Mouse (Mus musculus) cerebellum, adult 2 months (tissue): Measurements from ENCODE around the gene Rassf8. TPM values are rescaled to one million over a fixed set of nuclear protein-coding genes. Genes with fewer than 3 reads are reported as not detected.

ENCODE experiments used
- DNase-seq, 2 experiments: peaks; one replicate each; pipeline ENCODE4 v3.0.0; 2021
- H3K27ac ChIP-seq: fragments of 200-500 bp; 2 replicates; pipeline ENCODE4 v1.5.1; 2012; ENCODE audit warnings: low read length, control low read depth, inconsistent platforms; ENCODE audit not compliant: insufficient read depth
- H3K27me3 ChIP-seq: fragments of 200-500 bp; 2 replicates; pipeline ENCODE4 v1.6.1; 2012; ENCODE audit warnings: inconsistent platforms, mild to moderate bottlenecking, low read length, moderate library complexity; ENCODE audit not compliant: control insufficient read depth, insufficient read depth
- H3K4me1 ChIP-seq: fragments of 200-500 bp; 2 replicates; pipeline ENCODE4 v1.6.1; 2011; ENCODE audit warnings: low read length; ENCODE audit not compliant: control insufficient read depth, insufficient read depth
- H3K4me3 ChIP-seq: fragments of 200-500 bp; replicated peaks from 2 replicates; pipeline ENCODE3; 2011; ENCODE audit warnings: mild to moderate bottlenecking, low read depth, low read length, control low read depth; ENCODE audit not compliant: insufficient read depth
- CTCF ChIP-seq: fragments of 200-500 bp; IDR thresholded peaks from 2 replicates; pipeline ENCODE4 v1.5.1; 2011; ENCODE audit warnings: low read depth, mild to moderate bottlenecking, control low read depth, low read length, moderate library complexity, borderline replicate concordance; ENCODE audit not compliant: insufficient read depth
- POLR2A ChIP-seq: fragments of 200-500 bp; IDR thresholded peaks from 2 replicates; pipeline ENCODE4 v1.6.1; 2011; ENCODE audit warnings: low read length, control low read depth, borderline replicate concordance; ENCODE audit not compliant: insufficient read depth
- WGBS: fragments of 180-500 bp; shearing (Covaris S2); methylation state at CpG from one replicate; pipeline ENCODE4 v1.1.7; 2018; 5-methylcytosine and 5-hydroxymethylcytosine counted together
- polyA plus RNA-seq: library from polyadenylated mRNA; depleted of rRNA; stranded (reverse); fragments of >200 nt; gene quantifications from 2 replicates; pipeline ENCODE4 v1.2.3, GENCODE M21; 2012

The Rassf8 gene
- polyA plus RNA-seq, 1 experiment = 38.1 TPM

GRCm38 (mm10) chr6:145761151-145761935, 14.8 kb downstream of the Rassf8 start:
- 81% methylated on average over 3 of the region's 3 CpGs for WGBS

GRCm38 (mm10) chr6:145762016-145762415, 15.5 kb downstream of the Rassf8 start:
- no peak for DNase-seq
- TF ChIP-seq POLR2A (no peak), CTCF (no peak)
- Histone ChIP-seq H3K27me3 (no peaks in the 10 kb centered on the region), H3K4me3 (no peak overlapping the region), H3K4me1 (peaks cover 14% of the 10 kb centered on the region), H3K27ac (no peak overlapping the region)
- 96% methylated on average over 3 of the region's 3 CpGs for WGBS

More at GRCm38 (mm10) chr6:145761151-145761935, 14.8 kb downstream of the Rassf8 start:
- no peaks in the 10 kb centered on the region for H3K27me3 ChIP-seq
- peaks cover 14% of the 10 kb centered on the region for H3K4me1 ChIP-seq
- H3K27ac ChIP-seq = no peak overlapping the region
- DNase-seq = no peak
- no peak overlapping the region for H3K4me3 ChIP-seq
- no peak for TF ChIP-seq POLR2A
- no peak for TF ChIP-seq CTCF

- peaks cover 14% of the 10 kb centered on the region for H3K4me1 ChIP-seq
- 92% methylated on average over 4 of the region's 4 CpGs for WGBS
- H3K27ac ChIP-seq = no peak overlapping the region
Measured at GRCm38 (mm10) chr6:145763051-145763450, 16.5 kb downstream of the Rassf8 start.

GRCm38 (mm10) chr6:145765011-145765410, 18.5 kb downstream of the Rassf8 start:
- TF ChIP-seq CTCF (no peak), POLR2A (no peak)
- 87% methylated on average over 7 of the region's 7 CpGs for WGBS
- no peak for DNase-seq
- no peaks in the 10 kb centered on the region for H3K27me3 ChIP-seq
- no peak overlapping the region for H3K27ac ChIP-seq
- H3K4me1 ChIP-seq = peaks cover 11% of the 10 kb centered on the region
- no peak overlapping the region for H3K4me3 ChIP-seq

More at GRCm38 (mm10) chr6:145763051-145763450, 16.5 kb downstream of the Rassf8 start:
- no peak for DNase-seq
- TF ChIP-seq POLR2A = no peak
- Histone ChIP-seq H3K27me3 (no peaks in the 10 kb centered on the region), H3K4me3 (no peak overlapping the region)

- DNase-seq = no peak
- WGBS = 94% methylated on average over 6 of the region's 6 CpGs
- H3K27me3 ChIP-seq = no peaks in the 10 kb centered on the region
- H3K4me3 ChIP-seq = no peak overlapping the region
- H3K4me1 ChIP-seq = peaks cover 11% of the 10 kb centered on the region
- no peak for TF ChIP-seq POLR2A
- TF ChIP-seq CTCF = no peak
- H3K27ac ChIP-seq = no peak overlapping the region
Measured at GRCm38 (mm10) chr6:145766971-145767370, 20.4 kb downstream of the Rassf8 start.

GRCm38 (mm10) chr6:145767637-145768036, 21.1 kb downstream of the Rassf8 start:
- DNase-seq = no peak
- Histone ChIP-seq H3K27ac (no peak overlapping the region), H3K4me1 (peaks cover 11% of the 10 kb centered on the region), H3K4me3 (no peak overlapping the region), H3K27me3 (no peaks in the 10 kb centered on the region)
- 93% methylated on average over 5 of the region's 5 CpGs for WGBS
- TF ChIP-seq CTCF = no peak

GRCm38 (mm10) chr6:145768671-145769292, 22.2 kb downstream of the Rassf8 start:
- 35% methylated on average over 10 of the region's 10 CpGs for WGBS
- H3K27me3 ChIP-seq = no peaks in the 10 kb centered on the region
- peak; percentile 54 to 75 for DNase-seq
- H3K27ac ChIP-seq = no peak overlapping the region
- TF ChIP-seq CTCF (no peak), POLR2A (no peak)
- H3K4me1 ChIP-seq = peaks cover 6% of the 10 kb centered on the region
- H3K4me3 ChIP-seq = no peak overlapping the region

GRCm38 (mm10) chr6:145769855-145770254, 23.3 kb downstream of the Rassf8 start:
- DNase-seq = peak; percentile 52 to 66
- TF ChIP-seq CTCF (0 out of 2 replicates have a peak, but pooled peaks have one; percentile 16), POLR2A (no peak)
- no peaks in the 10 kb centered on the region for H3K27me3 ChIP-seq
- no peaks in the 10 kb centered on the region; the same call in none of the 2 replicates for H3K4me1 ChIP-seq
- H3K4me3 ChIP-seq = no peak overlapping the region
- H3K27ac ChIP-seq = no peak overlapping the region
- 67% methylated on average over 11 of the region's 11 CpGs for WGBS
